Mouse (Mus musculus) embryonic facial prominence, embryonic 12.5 days (tissue): ENCODE results near the gene Fam241b. TPM values are rescaled to one million over a fixed set of nuclear protein-coding genes. Genes with fewer than 3 reads are reported as not detected.

Experiments
- ATAC-seq: fragments of 200-750 bp; cut with Nextera tagmentation; 2 replicates; pipeline ENCODE4 v1.8.0; 2017; ENCODE audit not compliant: insufficient number of reproducible peaks, insufficient read depth, low FRiP score, low TSS enrichment
- H3K27ac ChIP-seq: fragments of 300-500 bp; sonication (generic); 2 replicates; pipeline ENCODE4 v1.5.1; 2016; ENCODE audit warnings: mild to moderate bottlenecking
- H3K27me3 ChIP-seq: fragments of 300-500 bp; sonication (generic); 2 replicates; pipeline ENCODE4 v1.6.1; 2016; ENCODE audit warnings: mild to moderate bottlenecking, moderate library complexity
- H3K36me3 ChIP-seq: fragments of 300-500 bp; sonication (generic); 2 replicates; pipeline ENCODE4 v1.6.1; 2016; ENCODE audit warnings: mild to moderate bottlenecking
- H3K4me1 ChIP-seq: fragments of 300-500 bp; sonication (generic); 2 replicates; pipeline ENCODE4 v1.6.1; 2016
- H3K4me2 ChIP-seq: fragments of 300-500 bp; sonication (generic); replicated peaks from 2 replicates; pipeline ENCODE4 v1.6.1; 2016; ENCODE audit warnings: mild to moderate bottlenecking, moderate library complexity
- H3K4me3 ChIP-seq: fragments of 300-500 bp; sonication (generic); 2 replicates; pipeline ENCODE4 v1.5.1; 2016; ENCODE audit warnings: mild to moderate bottlenecking
- H3K9ac ChIP-seq: fragments of 300-500 bp; sonication (generic); 2 replicates; pipeline ENCODE4 v1.6.1; 2016; ENCODE audit warnings: mild to moderate bottlenecking, moderate library complexity
- H3K9me3 ChIP-seq: fragments of 300-500 bp; sonication (generic); 2 replicates; pipeline ENCODE4 v1.6.1; 2016; ENCODE audit warnings: mild to moderate bottlenecking, moderate library complexity
- WGBS: fragments of 180-500 bp; shearing (Covaris S2); methylation state at CpG from one replicate; pipeline ENCODE4 v1.1.7; 2016; 5-methylcytosine and 5-hydroxymethylcytosine counted together
- polyA plus RNA-seq: library from polyadenylated mRNA; unstranded; fragments of >200 nt; fragmentation: Nextera tagmentation; extraction: Ambion mirVana; gene quantifications from 2 replicates; pipeline ENCODE4 v1.2.1, GENCODE M21; 2016

The Fam241b gene
- 20.9 and 22.3 TPM in 2 replicates for polyA plus RNA-seq

GRCm38 (mm10) chr10:62143820-62144219 lies at the start of gene Fam241b:
TSS of gene Fam241b (minus strand) at chr10:62143920.
- no peak within 1 kb of the TSS for H3K9ac ChIP-seq
- no peak within 1 kb of the TSS for H3K4me3 ChIP-seq
- no peaks in the 10 kb centered on the region for H3K9me3 ChIP-seq
- peaks cover 3% of the 10 kb centered on the region for H3K27me3 ChIP-seq
- no peaks in the 10 kb centered on the region for H3K36me3 ChIP-seq
- ATAC-seq, result no peak
- 60% methylated on average over 8 of the region's 8 CpGs for WGBS
- H3K4me1 ChIP-seq, result no peaks in the 10 kb centered on the region
- no peak within 1 kb of the TSS for H3K4me2 ChIP-seq
- H3K27ac ChIP-seq, result no peak within 1 kb of the TSS

GRCm38 (mm10) chr10:62192701-62193157 lies 49.0 kb upstream of the Fam241b start:
- no peak for ATAC-seq
- 71% methylated on average over 9 of the region's 9 CpGs for WGBS
- H3K4me2 ChIP-seq, result no peak overlapping the region

GRCm38 (mm10) chr10:62190821-62191220 lies 47.1 kb upstream of the Fam241b start:
- WGBS, result 92% methylated on average over 7 of the region's 7 CpGs
- Histone ChIP-seq H3K4me3 (no peak overlapping the region), H3K9ac (no peak overlapping the region), H3K27ac (no peak overlapping the region), H3K27me3 (no peaks in the 10 kb centered on the region), H3K36me3 (no peaks in the 10 kb centered on the region), H3K4me1 (peaks cover 5% of the 10 kb centered on the region; the same call in 1 of the 2 replicates), H3K9me3 (no peaks in the 10 kb centered on the region), H3K4me2 (no peak overlapping the region)
- no peak for ATAC-seq

More at GRCm38 (mm10) chr10:62192701-62193157, 49.0 kb upstream of the Fam241b start:
- Histone ChIP-seq H3K4me3 (no peak overlapping the region), H3K27ac (no peak overlapping the region), H3K36me3 (no peaks in the 10 kb centered on the region), H3K9ac (no peak overlapping the region), H3K27me3 (no peaks in the 10 kb centered on the region), H3K9me3 (no peaks in the 10 kb centered on the region), H3K4me1 (peaks cover 5% of the 10 kb centered on the region; the same call in 1 of the 2 replicates)

GRCm38 (mm10) chr10:62189910-62190309 lies 46.2 kb upstream of the Fam241b start:
- Histone ChIP-seq H3K27me3 (no peaks in the 10 kb centered on the region), H3K36me3 (no peaks in the 10 kb centered on the region), H3K9ac (no peak overlapping the region), H3K27ac (no peak overlapping the region), H3K4me3 (no peak overlapping the region), H3K9me3 (no peaks in the 10 kb centered on the region), H3K4me2 (no peak overlapping the region), H3K4me1 (no peaks in the 10 kb centered on the region)
- WGBS, result 72% methylated on average over 4 of the region's 4 CpGs
- ATAC-seq, result no peak

GRCm38 (mm10) chr10:62189303-62189702 lies 45.6 kb upstream of the Fam241b start:
- no peak for ATAC-seq
- WGBS, result 73% methylated on average over 3 of the region's 3 CpGs
- H3K27ac ChIP-seq, result no peak overlapping the region
- no peaks in the 10 kb centered on the region for H3K4me1 ChIP-seq
- no peaks in the 10 kb centered on the region for H3K9me3 ChIP-seq
- no peaks in the 10 kb centered on the region for H3K27me3 ChIP-seq
- no peak overlapping the region for H3K4me3 ChIP-seq
- no peak overlapping the region for H3K9ac ChIP-seq
- H3K4me2 ChIP-seq, result no peak overlapping the region
- no peaks in the 10 kb centered on the region for H3K36me3 ChIP-seq

- no peak overlapping the region for H3K9ac ChIP-seq
- ATAC-seq, result no peak
- no peak overlapping the region for H3K27ac ChIP-seq
- no peak overlapping the region for H3K4me2 ChIP-seq
- H3K36me3 ChIP-seq, result no peaks in the 10 kb centered on the region
- H3K4me1 ChIP-seq, result no peaks in the 10 kb centered on the region
- H3K9me3 ChIP-seq, result no peaks in the 10 kb centered on the region
- WGBS, result 20% methylated on average over 7 of the region's 7 CpGs
- H3K27me3 ChIP-seq, result no peaks in the 10 kb centered on the region
- no peak overlapping the region for H3K4me3 ChIP-seq
Measured at GRCm38 (mm10) chr10:62186882-62187281, 43.2 kb upstream of the Fam241b start.

GRCm38 (mm10) chr10:62183053-62183452 lies 39.3 kb upstream of the Fam241b start:
- no peak overlapping the region for H3K4me3 ChIP-seq
- no peak for ATAC-seq
- under 1% methylated on average over 10 of the region's 10 CpGs for WGBS
- H3K4me1 ChIP-seq, result no peaks in the 10 kb centered on the region
- H3K27me3 ChIP-seq, result no peaks in the 10 kb centered on the region
- no peak overlapping the region for H3K27ac ChIP-seq
- H3K9me3 ChIP-seq, result no peaks in the 10 kb centered on the region
- no peak overlapping the region for H3K9ac ChIP-seq
- H3K36me3 ChIP-seq, result no peaks in the 10 kb centered on the region
- H3K4me2 ChIP-seq, result no peak overlapping the region

GRCm38 (mm10) chr10:62182471-62183014 lies 38.8 kb upstream of the Fam241b start:
- no peak overlapping the region for H3K27ac ChIP-seq
- no peak for ATAC-seq
- no peak overlapping the region for H3K4me2 ChIP-seq
- H3K4me1 ChIP-seq, result no peaks in the 10 kb centered on the region
- no peaks in the 10 kb centered on the region for H3K36me3 ChIP-seq
- H3K4me3 ChIP-seq, result no peak overlapping the region
- H3K9ac ChIP-seq, result no peak overlapping the region
- no peaks in the 10 kb centered on the region for H3K27me3 ChIP-seq
- H3K9me3 ChIP-seq, result no peaks in the 10 kb centered on the region
- WGBS, result 64% methylated on average over 6 of the region's 6 CpGs

GRCm38 (mm10) chr10:62181701-62182100 lies 38.0 kb upstream of the Fam241b start:
- Histone ChIP-seq H3K4me2 (no peak overlapping the region), H3K36me3 (no peaks in the 10 kb centered on the region), H3K4me1 (no peaks in the 10 kb centered on the region), H3K27ac (no peak overlapping the region), H3K9ac (no peak overlapping the region), H3K9me3 (no peaks in the 10 kb centered on the region), H3K4me3 (no peak overlapping the region), H3K27me3 (no peaks in the 10 kb centered on the region)
- WGBS, result 44% methylated on average over 3 of the region's 3 CpGs
- ATAC-seq, result no peak

- no peak for ATAC-seq
- Histone ChIP-seq H3K4me3 (no peak overlapping the region), H3K27me3 (no peaks in the 10 kb centered on the region), H3K36me3 (no peaks in the 10 kb centered on the region), H3K9ac (no peak overlapping the region), H3K27ac (no peak overlapping the region), H3K4me1 (no peaks in the 10 kb centered on the region), H3K4me2 (no peak overlapping the region), H3K9me3 (no peaks in the 10 kb centered on the region)
- WGBS, result 92% methylated on average over 3 of the region's 3 CpGs
Measured at GRCm38 (mm10) chr10:62179944-62180343, 36.2 kb upstream of the Fam241b start.

- WGBS, result 39% methylated on average over 15 of the region's 15 CpGs
- no peak for ATAC-seq
- peaks cover 14% of the 10 kb centered on the region for H3K4me1 ChIP-seq
Measured at GRCm38 (mm10) chr10:62174533-62175313, 31.0 kb upstream of the Fam241b start.

GRCm38 (mm10) chr10:62173941-62174448 lies 30.3 kb upstream of the Fam241b start:
- Histone ChIP-seq H3K36me3 (no peaks in the 10 kb centered on the region), H3K4me2 (no peak overlapping the region), H3K27ac (no peak overlapping the region), H3K9me3 (no peaks in the 10 kb centered on the region), H3K4me3 (no peak overlapping the region), H3K9ac (no peak overlapping the region), H3K4me1 (peaks cover 14% of the 10 kb centered on the region), H3K27me3 (no peaks in the 10 kb centered on the region)
- 15% methylated on average over 9 of the region's 9 CpGs for WGBS
- ATAC-seq, result no peak

More at GRCm38 (mm10) chr10:62174533-62175313, 31.0 kb upstream of the Fam241b start:
- Histone ChIP-seq H3K4me3 (no peak overlapping the region), H3K4me2 (no peak overlapping the region), H3K27me3 (no peaks in the 10 kb centered on the region), H3K9me3 (no peaks in the 10 kb centered on the region), H3K27ac (no peak overlapping the region), H3K36me3 (no peaks in the 10 kb centered on the region), H3K9ac (no peak overlapping the region)
